Mouse (Mus musculus) T-helper 1 cell (primary cell): ENCODE measurements around the gene Opn4.

Experiments used
- in situ Hi-C: fragments of 300-600 bp; cut with MboI, MseI; formaldehyde crosslinking; loops from one replicate; pipeline ENCODE4 v1.15.1; 2025; ENCODE audit warnings: high pct_unique_total_duplicates

Opn4 gene

DNA sequence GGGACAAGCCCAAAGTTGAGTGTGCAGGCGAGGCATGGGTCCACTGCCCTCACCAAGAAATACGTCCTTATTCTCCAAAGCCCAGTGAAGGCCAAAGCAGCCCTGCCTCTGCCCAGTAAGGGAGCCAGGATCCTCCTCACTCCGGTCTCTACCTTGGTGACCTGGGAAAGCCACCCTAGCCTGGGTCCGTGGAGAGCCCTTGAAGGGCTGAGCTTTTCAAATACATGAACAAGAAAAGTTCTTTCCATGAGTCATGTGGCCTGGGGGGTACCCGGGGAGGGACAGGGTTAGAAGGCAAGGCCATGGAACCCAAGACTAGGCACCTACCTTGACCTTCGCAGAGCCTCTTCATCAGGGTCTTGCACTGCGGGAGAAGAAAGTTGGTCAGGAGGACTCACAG lies 33.4 kb downstream of the Opn4 start:
- in situ Hi-C loops: no loop called here

DNA sequence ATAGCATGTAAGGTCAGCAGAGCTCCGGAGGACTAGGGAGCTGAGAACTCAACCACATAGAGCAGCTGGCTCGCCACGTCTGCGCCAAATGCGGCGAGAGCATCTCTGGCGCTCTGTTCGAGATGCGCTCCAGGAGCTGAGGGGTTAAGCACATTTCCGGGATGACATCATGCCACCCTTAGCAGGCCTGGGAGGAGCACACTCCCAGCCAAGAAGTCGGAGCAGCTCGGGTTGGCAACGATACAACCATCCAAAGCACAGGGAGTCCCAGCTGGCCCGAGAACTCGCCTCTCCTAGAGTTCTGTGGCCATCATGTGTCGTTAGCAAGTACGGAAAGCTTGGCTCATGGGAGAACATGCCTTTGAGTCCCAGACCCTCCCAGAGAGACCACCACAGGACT lies 34.2 kb downstream of the Opn4 start:
- in situ Hi-C loops: no loop called here

DNA sequence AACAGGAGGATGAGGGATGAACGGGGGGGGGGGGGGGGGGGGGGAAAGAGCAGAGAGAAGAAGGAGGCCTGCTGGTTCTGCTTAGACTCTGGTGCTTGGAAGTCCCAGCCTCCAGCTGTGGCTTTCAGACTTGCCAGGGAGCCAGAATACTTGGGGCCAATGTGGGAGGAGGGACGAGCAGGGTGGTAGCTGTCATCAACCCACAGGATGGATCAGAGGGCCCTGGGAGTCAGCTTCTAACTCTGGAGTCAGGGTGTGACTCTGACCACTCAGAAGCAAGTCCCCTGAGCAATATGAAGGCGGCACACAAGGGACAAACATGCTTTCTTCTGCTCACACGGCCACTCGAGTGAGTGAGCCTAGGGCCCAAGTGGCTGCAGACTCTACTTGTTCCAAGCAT lies 35.3 kb downstream of the Opn4 start:
- in situ Hi-C loops: no loop called here

DNA sequence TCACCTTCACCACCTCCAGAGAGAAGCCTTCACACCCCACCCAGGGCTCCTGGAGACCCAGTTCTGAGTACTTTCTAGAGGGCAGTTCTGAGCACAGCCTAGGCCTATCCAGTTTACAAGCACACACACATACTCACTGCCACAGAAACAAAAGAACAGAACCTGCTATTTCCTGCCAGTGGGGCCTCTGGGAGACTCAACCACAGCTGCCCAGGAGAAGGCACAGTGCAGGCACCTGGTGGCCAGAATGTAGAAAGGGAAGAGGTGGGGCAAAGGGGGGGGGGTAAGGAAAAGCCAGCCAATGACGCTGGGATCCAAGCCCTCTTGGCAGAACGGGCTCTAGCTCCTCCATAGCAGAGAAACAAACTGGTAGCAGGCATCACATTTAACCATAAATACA lies 37.5 kb downstream of the Opn4 start:
- in situ Hi-C loops: no loop called here

DNA sequence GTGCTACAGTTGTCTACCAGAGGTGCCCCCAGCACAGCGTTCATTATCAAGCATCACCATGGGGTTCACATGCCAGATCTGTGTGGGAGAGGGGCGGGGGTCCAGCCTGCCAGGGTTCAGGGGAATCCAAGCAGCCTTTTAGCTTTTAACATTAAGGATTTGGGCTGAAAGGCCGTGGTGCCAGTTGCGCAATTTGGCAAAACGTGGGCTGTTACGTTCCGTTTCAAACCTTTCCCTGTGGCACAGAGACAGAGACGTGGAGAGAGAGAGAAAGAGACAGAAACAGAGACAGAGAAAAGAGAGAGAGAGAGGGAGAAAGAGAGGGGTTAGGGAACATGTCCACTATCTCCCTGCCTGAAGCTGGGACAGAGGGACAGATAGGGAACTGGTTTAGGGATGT lies 38.3 kb downstream of the Opn4 start:
- in situ Hi-C loops: no loop called here

DNA sequence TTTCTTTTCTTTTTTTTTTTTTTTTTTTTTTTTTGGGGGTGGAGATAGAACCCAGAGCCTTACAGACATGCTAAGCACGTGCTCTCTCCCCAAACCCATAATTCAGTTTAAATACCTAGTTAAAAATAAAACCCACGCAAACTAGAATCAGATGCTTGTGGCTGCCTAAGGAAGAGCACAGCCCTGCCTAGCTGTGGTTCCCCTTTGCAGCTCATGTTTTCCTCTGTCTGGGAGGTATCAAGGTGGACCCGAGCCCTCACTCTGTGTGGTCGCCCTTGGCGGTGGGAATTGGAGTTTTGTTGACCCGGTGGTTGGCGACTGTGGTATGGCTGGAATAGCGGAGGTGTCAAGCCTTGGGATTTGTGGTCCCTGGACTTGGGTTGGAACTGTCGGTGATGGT lies 41.0 kb downstream of the Opn4 start:
- in situ Hi-C loops: no loop called here

DNA sequence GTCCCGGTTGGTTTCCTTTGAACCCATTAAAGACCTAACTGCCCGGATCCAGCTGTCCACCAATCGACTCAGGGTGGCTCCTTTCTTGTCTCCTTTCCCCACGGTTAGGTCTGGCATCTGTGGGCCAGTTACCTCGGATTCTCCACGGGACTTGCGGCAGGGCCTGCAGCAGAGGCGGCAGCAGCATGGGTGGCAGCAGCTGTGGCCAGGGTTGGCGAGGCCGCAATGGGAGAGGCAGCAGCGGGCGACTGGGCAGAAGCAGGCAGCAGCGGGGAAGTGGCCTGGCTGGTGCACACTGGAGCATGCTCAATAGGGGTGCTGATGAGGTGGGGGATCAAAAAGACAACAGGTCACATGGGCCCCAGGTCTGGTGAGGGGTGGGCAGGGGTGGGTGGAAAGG lies 44.7 kb downstream of the Opn4 start:
- in situ Hi-C loops: no loop called here

DNA sequence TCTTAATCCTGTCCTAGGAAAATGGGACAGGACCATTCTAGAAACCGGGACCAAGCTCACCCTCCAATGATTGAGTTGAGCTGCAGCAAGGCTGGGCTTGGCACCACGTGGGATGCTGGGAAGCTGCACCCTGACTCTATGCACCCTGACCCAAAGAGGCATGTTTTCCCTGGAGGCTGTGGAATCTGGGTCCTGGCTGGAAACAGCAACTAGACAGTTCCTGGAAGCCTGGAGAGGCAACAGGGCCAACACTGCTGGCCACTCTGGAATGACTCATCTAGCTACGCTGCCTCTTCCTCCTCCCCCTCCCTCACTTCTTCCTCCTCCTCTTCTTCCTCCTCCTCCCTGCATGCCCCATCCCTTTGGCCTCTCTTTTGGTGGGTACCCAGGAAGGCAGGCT lies 45.9 kb downstream of the Opn4 start:
- in situ Hi-C loops: no loop called here

DNA sequence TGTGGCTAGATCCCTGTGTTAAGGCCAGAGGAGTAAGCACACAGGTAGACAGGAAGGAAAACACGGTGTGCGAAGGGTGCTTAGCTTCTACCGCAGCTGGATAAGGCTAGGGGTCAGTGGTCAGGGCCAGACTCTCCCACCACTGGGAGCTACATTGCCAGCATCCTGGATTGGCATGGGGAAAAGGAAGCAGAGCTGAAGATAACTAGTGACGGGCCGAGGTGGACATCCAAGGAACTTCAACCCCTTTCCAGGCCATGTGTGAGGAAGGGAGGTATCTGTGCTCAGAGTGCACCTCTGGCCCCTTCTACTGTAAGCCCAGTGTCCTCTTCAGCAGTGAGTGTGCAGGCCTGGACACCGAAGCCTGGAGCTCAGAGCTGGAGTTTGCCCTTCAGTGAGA lies 46.5 kb downstream of the Opn4 start:
- in situ Hi-C loops: no loop called here

DNA sequence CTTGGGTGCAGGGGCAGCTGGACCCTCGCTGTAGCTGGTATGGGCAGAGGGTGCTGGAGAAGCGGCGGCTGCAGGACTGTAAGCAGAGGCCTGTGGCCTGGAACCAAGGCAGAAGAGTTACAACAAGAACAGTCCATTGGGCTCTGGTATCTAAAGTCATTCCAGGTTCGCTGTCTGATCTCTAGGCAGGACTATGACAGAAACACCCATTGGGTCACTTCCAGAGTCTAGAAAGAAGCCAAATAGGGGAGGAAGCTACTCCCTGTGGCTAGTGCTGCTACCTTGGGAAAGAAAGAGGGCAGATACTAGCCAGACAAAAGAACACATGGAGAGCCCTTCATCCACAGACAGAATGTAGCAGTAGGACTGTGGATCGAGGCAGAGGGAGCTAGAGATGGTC lies 47.7 kb downstream of the Opn4 start:
- in situ Hi-C loops: no loop called here

DNA sequence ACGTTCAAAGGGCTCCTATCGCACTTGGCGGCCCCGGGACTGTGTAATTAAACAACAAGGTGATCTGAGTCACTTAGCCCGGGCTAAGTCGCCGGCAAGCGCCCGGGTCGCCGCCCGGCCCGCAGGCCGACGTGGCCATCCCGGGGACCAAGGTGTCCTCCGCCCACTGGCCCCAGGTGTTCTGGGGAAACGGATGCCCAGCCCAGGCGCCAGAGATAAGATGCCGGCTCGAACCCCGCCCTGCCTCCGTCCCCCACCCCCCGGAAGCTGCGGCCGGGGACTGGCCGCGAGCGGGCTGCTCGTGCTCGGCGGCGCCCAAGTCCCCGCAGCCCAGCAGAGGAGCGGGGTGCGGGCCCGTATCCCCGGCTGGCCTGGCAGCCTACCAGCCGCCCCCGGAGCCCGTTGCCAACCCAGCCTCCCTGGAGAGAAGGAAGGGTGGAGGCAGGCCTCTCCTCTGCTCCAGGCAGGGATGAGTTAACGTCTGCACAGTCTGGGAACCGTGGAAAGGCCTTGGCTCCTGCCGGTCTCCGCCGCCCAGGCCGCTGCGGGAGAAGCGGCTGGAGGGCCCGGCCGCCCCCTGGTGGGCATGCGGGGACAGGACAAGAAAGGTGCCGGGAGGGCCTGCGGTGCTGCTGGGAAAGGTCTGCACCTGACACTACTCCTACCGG lies 50.8 kb downstream of the Opn4 start:
- in situ Hi-C loops: loop anchor here (5.0 kb wide), 1 partner anchor 47 kb away; the partner anchor contains the start of gene Bmpr1a

DNA sequence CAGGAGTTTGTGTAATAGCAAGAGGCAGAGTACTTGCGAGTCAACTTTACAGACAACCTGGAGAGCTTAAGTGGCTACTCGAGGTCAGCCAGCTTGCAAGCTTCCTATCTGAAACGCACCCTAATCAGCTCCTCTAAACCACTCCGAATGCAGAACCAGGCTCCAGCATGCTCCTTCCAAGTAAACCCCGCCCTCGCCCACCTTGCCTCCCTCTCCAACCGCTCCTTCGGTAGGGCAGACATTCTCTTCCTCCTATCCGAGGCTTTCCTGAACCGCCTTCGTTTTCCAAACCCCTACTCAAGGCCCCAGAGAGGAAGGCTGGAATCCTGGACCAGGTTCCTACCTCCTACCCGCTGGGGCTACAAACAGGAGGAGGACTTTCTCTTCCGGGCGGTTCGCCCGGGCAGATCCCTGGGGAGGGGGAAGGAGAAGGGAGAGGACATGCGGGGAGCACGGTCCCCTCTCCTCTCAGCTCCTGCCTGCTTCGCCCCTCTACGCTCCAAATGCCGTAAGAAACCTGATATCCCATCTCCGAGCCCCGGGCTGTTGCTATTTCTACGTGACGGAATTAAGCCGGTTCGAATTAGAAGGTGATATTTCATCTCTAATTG lies 51.4 kb downstream of the Opn4 start:
- in situ Hi-C loops: loop anchor here (5.0 kb wide), 1 partner anchor 46 kb away; the partner anchor contains the start of gene Bmpr1a

DNA sequence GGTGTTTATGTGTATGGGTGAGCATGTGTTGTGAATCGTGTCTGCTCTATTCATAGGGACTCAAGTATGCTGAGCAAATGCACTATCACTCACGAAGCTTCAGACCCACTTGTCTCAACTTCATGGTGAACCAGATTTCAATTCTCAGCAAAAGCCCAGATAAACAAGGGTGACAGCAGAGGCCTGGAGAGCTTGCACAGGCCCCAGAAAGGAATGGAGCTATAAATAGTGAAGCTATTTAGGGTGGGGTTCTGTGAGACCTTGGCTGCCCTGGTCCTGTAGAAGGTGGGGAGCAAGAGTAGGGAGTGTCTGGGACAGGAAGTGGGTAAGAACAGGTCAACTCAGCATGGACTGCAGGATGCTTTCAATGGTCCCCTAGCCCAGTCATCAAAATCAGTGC lies 55.4 kb downstream of the Opn4 start:
- in situ Hi-C loops: no loop called here

DNA sequence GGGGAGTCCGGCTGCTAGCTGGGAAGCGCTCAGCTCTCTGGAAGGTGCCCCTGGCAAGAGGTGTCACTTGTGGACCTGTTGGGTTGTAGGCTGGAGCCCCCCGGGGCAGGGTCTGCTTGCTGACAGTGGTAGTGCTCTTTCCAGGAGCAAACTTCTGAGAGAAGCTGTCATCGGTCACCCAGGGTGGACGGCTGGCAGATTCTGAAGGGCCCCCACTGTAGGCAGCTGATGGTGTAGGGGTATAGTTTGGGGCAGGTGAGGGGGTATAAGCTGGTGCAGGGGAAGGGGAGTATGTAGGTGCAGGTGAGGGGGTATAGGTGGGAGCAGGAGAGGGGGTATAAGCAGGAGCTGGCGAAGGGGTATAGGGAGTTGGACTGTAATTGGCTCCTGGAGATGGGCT lies 55.9 kb downstream of the Opn4 start:
- in situ Hi-C loops: no loop called here

DNA sequence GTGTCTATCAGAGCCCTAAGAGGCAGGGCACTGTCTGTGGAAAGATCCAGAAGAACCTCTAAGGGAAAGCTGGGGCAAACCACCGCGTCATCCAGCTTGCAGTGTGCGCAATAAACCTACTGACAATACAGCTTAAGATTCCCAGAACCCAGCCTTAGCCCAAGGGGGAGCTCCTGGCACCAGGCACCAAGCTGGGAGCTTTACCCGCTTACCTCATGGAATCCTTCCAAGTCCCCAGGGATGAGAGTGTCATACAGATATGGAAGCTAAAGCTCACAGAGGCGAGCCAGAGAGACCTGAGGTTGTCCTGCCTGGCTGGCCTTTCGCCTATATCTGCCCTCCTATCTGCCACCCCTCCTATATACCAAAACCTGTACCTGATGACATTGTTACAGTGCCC lies 56.3 kb downstream of the Opn4 start:
- in situ Hi-C loops: no loop called here

DNA sequence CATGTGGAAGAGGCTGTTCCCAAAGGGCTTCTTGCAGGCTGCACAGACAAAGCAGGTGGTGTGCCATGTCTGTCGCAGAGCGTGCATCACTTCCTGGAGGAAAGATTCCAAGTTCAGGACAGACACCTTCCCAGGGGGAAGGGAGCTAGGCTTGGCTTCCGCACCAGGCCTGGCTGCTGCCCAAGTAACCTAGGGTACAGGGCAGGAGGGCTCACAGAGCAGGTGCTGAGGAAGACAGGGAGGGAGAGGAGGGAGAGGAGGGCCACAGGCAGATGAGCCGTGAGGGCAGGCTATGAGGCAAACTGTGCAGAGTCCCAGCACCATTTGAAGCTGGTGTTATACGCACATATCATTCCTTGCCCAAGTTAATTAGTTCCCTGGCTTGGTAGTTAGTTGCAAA lies 58.0 kb downstream of the Opn4 start:
- in situ Hi-C loops: no loop called here

DNA sequence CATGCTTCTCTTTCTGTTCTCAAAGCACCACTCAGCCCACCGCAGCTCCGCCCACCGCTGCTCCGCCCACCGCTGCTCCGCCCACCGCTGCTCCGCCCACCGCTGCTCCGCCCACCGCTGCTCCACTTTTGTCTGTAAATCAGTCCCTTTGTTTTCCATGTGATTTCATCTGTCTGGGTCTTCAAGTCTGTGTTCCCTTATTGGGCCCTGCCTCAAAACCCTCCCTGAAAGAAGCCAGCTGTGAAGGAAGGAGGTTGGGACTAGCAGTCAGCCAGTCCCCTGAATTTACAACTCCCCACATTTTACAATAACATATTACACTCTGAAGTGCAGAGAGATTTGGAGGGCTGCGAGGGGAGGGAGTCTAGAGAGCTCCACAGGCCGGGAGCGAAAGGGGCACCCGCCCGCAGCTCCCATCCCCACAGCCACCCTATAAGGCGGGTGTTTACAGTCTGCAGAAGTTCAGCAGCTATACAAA lies 59.2 kb downstream of the Opn4 start:
- in situ Hi-C loops: no loop called here
